Mouse (Mus musculus) gastrocnemius, adult 2 months (tissue): Measurements from ENCODE around the gene 2010111I01Rik. TPM values are rescaled to one million over a fixed set of nuclear protein-coding genes. Genes with fewer than 3 reads are reported as not detected.
A peak's percentile ranks its signal among the peaks of the same experiment; 100 is the strongest.

Experiments
- DNase-seq: peaks from one replicate; pipeline ENCODE4 v3.0.0; 2022
- H3K27ac ChIP-seq: fragments of 200-600 bp; 2 replicates; pipeline ENCODE4 v1.8.1; 2022; ENCODE audit warnings: mild to moderate bottlenecking
- H3K4me3 ChIP-seq: fragments of 200-600 bp; 2 replicates; pipeline ENCODE4 v1.8.1; 2022; ENCODE audit warnings: mild to moderate bottlenecking, moderate library complexity
- CTCF ChIP-seq: fragments of 200-600 bp; IDR thresholded peaks from 2 replicates; pipeline ENCODE4 v1.8.1; 2022; ENCODE audit warnings: antibody characterized with exemption, mild to moderate bottlenecking, moderate library complexity
- intact Hi-C: fragments of 180-260 bp; cut with DNase I; formaldehyde crosslinking; loops from one replicate; pipeline ENCODE4 v1.15.1; 2025
- total RNA-seq, 2 experiments: library from RNA; stranded (reverse); gene quantifications; 2 replicates each; pipeline ENCODE4 v1.2.3; 2021

The 2010111I01Rik gene
- total RNA-seq, 2 experiments from 2014 or later, result 56.8 to 61.4 TPM

- no peak overlapping the region for H3K4me3 ChIP-seq
- TF ChIP-seq CTCF, result no peak
- intact Hi-C loops, result no loop called here
- H3K27ac ChIP-seq, result peak overlapping the region; percentile 48; the same call in 1 of the 2 replicates
- DNase-seq, result no peak
Observed at GRCm38 (mm10) chr13:63038871-63039270, 74.2 kb downstream of the 2010111I01Rik start.

GRCm38 (mm10) chr13:63039326-63039725, 74.6 kb downstream of the 2010111I01Rik start:
- intact Hi-C loops, result no loop called here
- H3K27ac ChIP-seq, result peak overlapping the region; percentile 48; the same call in 1 of the 2 replicates
- no peak for TF ChIP-seq CTCF
- no peak for DNase-seq
- H3K4me3 ChIP-seq, result no peak overlapping the region

- Histone ChIP-seq H3K27ac (peak overlapping the region; percentile 48; the same call in 1 of the 2 replicates), H3K4me3 (no peak overlapping the region)
- no peak for DNase-seq
- intact Hi-C loops, result no loop called here
- no peak for TF ChIP-seq CTCF
Observed at GRCm38 (mm10) chr13:63039848-63040247, 75.2 kb downstream of the 2010111I01Rik start.

GRCm38 (mm10) chr13:63045504-63046205, 81.0 kb downstream of the 2010111I01Rik start:
- no peak for DNase-seq
- no peak overlapping the region for H3K4me3 ChIP-seq
- peak overlapping the region; percentile 24; the same call in 1 of the 2 replicates for H3K27ac ChIP-seq
- intact Hi-C loops, result loop anchor here (1.0 to 5.0 kb wide), 3 partner anchors 118 to 286 kb away; no protein-coding TSS in a partner anchor
- peak; percentile 40; the same call in 1 of the 2 replicates for TF ChIP-seq CTCF

- intact Hi-C loops, result loop anchor here (1.0 to 5.0 kb wide), 3 partner anchors 119 to 285 kb away; no protein-coding TSS in a partner anchor
- Histone ChIP-seq H3K4me3 (no peak overlapping the region), H3K27ac (peak overlapping the region; percentile 57)
Observed at GRCm38 (mm10) chr13:63046206-63047020, 81.7 kb downstream of the 2010111I01Rik start.

GRCm38 (mm10) chr13:63063706-63064105, 99.0 kb downstream of the 2010111I01Rik start:
- H3K27ac ChIP-seq, result no peak overlapping the region
- DNase-seq, result no peak
- no peak overlapping the region for H3K4me3 ChIP-seq
- intact Hi-C loops, result no loop called here
- no peak for TF ChIP-seq CTCF

More at GRCm38 (mm10) chr13:63046206-63047020, 81.7 kb downstream of the 2010111I01Rik start:
- TF ChIP-seq CTCF, result peak; percentile 95
- DNase-seq, result peak; percentile 73

- no peak for TF ChIP-seq CTCF
- no peak overlapping the region for H3K27ac ChIP-seq
- H3K4me3 ChIP-seq, result no peak overlapping the region
- DNase-seq, result no peak
- intact Hi-C loops, result loop anchor here (5.0 kb wide), 1 partner anchor 41 kb away; no protein-coding TSS in a partner anchor
Observed at GRCm38 (mm10) chr13:63066607-63067006, 101.9 kb downstream of the 2010111I01Rik start.

GRCm38 (mm10) chr13:63068371-63069136, 103.9 kb downstream of the 2010111I01Rik start:
- H3K4me3 ChIP-seq, result no peak overlapping the region
- intact Hi-C loops, result loop anchor here (5.0 kb wide), 1 partner anchor 39 kb away; no protein-coding TSS in a partner anchor
- TF ChIP-seq CTCF, result no peak
- no peak overlapping the region for H3K27ac ChIP-seq
- no peak for DNase-seq

GRCm38 (mm10) chr13:63071874-63072273, 107.2 kb downstream of the 2010111I01Rik start:
- intact Hi-C loops, result no loop called here
- H3K27ac ChIP-seq, result peak overlapping the region; percentile 48
- no peak overlapping the region for H3K4me3 ChIP-seq
- DNase-seq, result no peak
- no peak for TF ChIP-seq CTCF

GRCm38 (mm10) chr13:63072376-63072775, 107.7 kb downstream of the 2010111I01Rik start:
- Histone ChIP-seq H3K4me3 (no peak overlapping the region), H3K27ac (peak overlapping the region; percentile 48)
- intact Hi-C loops, result no loop called here
- DNase-seq, result peak; percentile 72
- no peak for TF ChIP-seq CTCF

- no peak for TF ChIP-seq CTCF
- H3K27ac ChIP-seq, result peak overlapping the region; percentile 28; the same call in 1 of the 2 replicates
- intact Hi-C loops, result no loop called here
- peak; percentile 36 for DNase-seq
- H3K4me3 ChIP-seq, result no peak overlapping the region
Observed at GRCm38 (mm10) chr13:63073911-63074675, 109.4 kb downstream of the 2010111I01Rik start.
